In genomic region chr11:70863204-70863603, GRCm38 (mm10) we compare ENCODE assay signal across 9 mouse cellular contexts. TPM values are rescaled to one million over a fixed set of nuclear protein-coding genes. Genes with fewer than 3 reads are reported as not detected.
DNase-seq lines count a peak whose midpoint lies in the region; ATAC-seq and TF ChIP-seq lines count a peak whose summit lies in the region.
"Not testable (repeated sequence)": the region's sequence is repeated elsewhere in the genome, so short reads cannot be mapped to it uniquely, and the experiment has no call there.
"Had no signal": no experiment of that assay in that cellular context is flagged by ENCODE, and none has a peak within 500 bp of the region (broad histone marks: within the 10 kb centered on the region; RNA-seq: fewer than 3 reads in every experiment).

No protein-coding gene starts in this region.

- TF ChIP-seq CTCF in MEL (IDR thresholded peaks at IDR 0.05 in 2 of 3, conservative IDR thresholded peaks at IDR 0.05 in 1 of 3; ENCODE audit: control insufficient read depth in 1 of 3, insufficient read depth in 1 of 3, low read depth in 2 of 3, low read length in 3 of 3, poor library complexity in 1 of 3, severe bottlenecking in 1 of 3); liver, embryonic 14.5 days (IDR thresholded peaks at IDR 0.05; ENCODE audit: low read depth); liver, postnatal 0 days (IDR thresholded peaks at IDR 0.05; ENCODE audit: low read depth): not testable (repeated sequence)

- not testable (repeated sequence) for TF ChIP-seq POLR2A in MEL (IDR thresholded peaks at IDR 0.05; ENCODE audit: control insufficient read depth in 1 of 2, insufficient read depth in 1 of 2, low read depth in 1 of 2, low read length in 2 of 2, poor library complexity in 1 of 2)

- H3K4me1 ChIP-seq in MEL (ENCODE audit: control insufficient read depth in 1 of 2, insufficient read depth in 2 of 2, low read length in 2 of 2) = peaks cover 11 to 13% of the 10 kb centered on the region in 2 experiments
- not testable (repeated sequence) for H3K4me1 ChIP-seq in liver, embryonic 14.5 days (replicated peaks; ENCODE audit: control insufficient read depth in 2 of 2, insufficient read depth in 2 of 2, low read length in 1 of 2); liver, postnatal 0 days (ENCODE audit: insufficient read depth)

- H3K4me3 ChIP-seq in MEL (ENCODE audit: control insufficient read depth in 1 of 2, insufficient read depth in 1 of 2, low read depth in 2 of 2, low read length in 2 of 2); liver, embryonic 14.5 days (ENCODE audit: insufficient read depth in 1 of 2, low read depth in 2 of 2, low read length in 2 of 2); liver, postnatal 0 days (ENCODE audit: low read depth, low read length): not testable (repeated sequence)

- H3K4me2 ChIP-seq in liver, embryonic 14.5 days (ENCODE audit: low read depth); liver, postnatal 0 days (ENCODE audit: low read depth, low read length): not testable (repeated sequence)

- H3K9me3 ChIP-seq in MEL (replicated peaks; ENCODE audit: insufficient read depth, low read length); liver, embryonic 14.5 days (ENCODE audit: control insufficient read depth, low read length); liver, postnatal 0 days (ENCODE audit: low read length): not testable (repeated sequence)

- peak overlapping the region; percentile 36; the same call in 1 of the 2 replicates for H3K27ac ChIP-seq in MEL (ENCODE audit: control insufficient read depth, low read depth, low read length)
- not testable (repeated sequence) for H3K27ac ChIP-seq in liver, embryonic 14.5 days; liver, postnatal 0 days (ENCODE audit: low read depth)

- not testable (repeated sequence) for H3K27me3 ChIP-seq in MEL (ENCODE audit: control insufficient read depth in 1 of 2, insufficient read depth in 2 of 2, low read length in 2 of 2); liver, embryonic 14.5 days (ENCODE audit: control insufficient read depth, insufficient read depth, low read length); liver, postnatal 0 days (ENCODE audit: insufficient read depth, low read length)

- H3K36me3 ChIP-seq in MEL (ENCODE audit: control insufficient read depth in 1 of 2, insufficient read depth in 2 of 2, low read length in 2 of 2) = peaks cover 9 to 30% of the 10 kb centered on the region in 2 experiments
- not testable (repeated sequence) for H3K36me3 ChIP-seq in liver, embryonic 14.5 days (replicated peaks; ENCODE audit: control insufficient read depth, insufficient read depth, low read depth); liver, postnatal 0 days (replicated peaks; ENCODE audit: insufficient read depth, low read length)

- not testable (repeated sequence) for TF ChIP-seq RAD21 in MEL (IDR thresholded peaks at IDR 0.05; ENCODE audit: low read depth, low read length)

- TF ChIP-seq EP300 in MEL (IDR thresholded peaks at IDR 0.05; ENCODE audit: low read depth in 1 of 2, low read length in 2 of 2) = peak; percentile 85
- TF ChIP-seq EP300 in liver, embryonic 14.5 days (IDR thresholded peaks at IDR 0.05; ENCODE audit: low read depth) = peak; percentile 57
- TF ChIP-seq EP300 in liver, postnatal 0 days (IDR thresholded peaks at IDR 0.05; ENCODE audit: low read depth) = peak; percentile 38; the same call in 1 of the 2 replicates

- not testable (repeated sequence) for H3K9ac ChIP-seq in MEL (ENCODE audit: control insufficient read depth, low read depth, low read length, poor library complexity, severe bottlenecking); liver, embryonic 14.5 days (replicated peaks); liver, postnatal 0 days (replicated peaks)

- peak; percentile 33; the same call in 1 of the 2 replicates for ATAC-seq in liver, embryonic 14.5 days (ENCODE audit: insufficient read depth)
- ATAC-seq in liver, postnatal 0 days = not testable (repeated sequence)

- H3K79me2 ChIP-seq in MEL (ENCODE audit: control insufficient read depth, insufficient read depth, low read length, poor library complexity) = peaks cover 31% of the 10 kb centered on the region

- 25% methylated on average over 2 of the region's 2 CpGs for WGBS in liver, embryonic 14.5 days (ENCODE audit: insufficient replicate concordance)
- 42% methylated on average over 2 of the region's 2 CpGs for whole genome bisulfite sequencing in liver, postnatal 0 days (ENCODE audit: insufficient replicate concordance)

- DNase-seq in 416B (ENCODE audit: low read depth) (peak; percentile 44), MEL (ENCODE audit: low read depth, low spot score) (peak; percentile 32)
- DNase-seq in c-Kit-positive CD71-positive TER-119-positive erythroid progenitor cells, embryonic 14.5 days (ENCODE audit: low spot score) = peak; percentile 21
- DNase-seq in liver, embryonic 14.5 days (ENCODE audit: low read depth in 3 of 3, low spot score in 3 of 3) = peak in 1 of 3 experiments; percentile 13
- DNase-seq in liver, postnatal 0 days = not testable (repeated sequence)

TF ChIP-seq in MEL, 35 proteins besides CTCF, POLR2A, EP300 and RAD21:
- peak; percentile 89 for TF ChIP-seq GATA1 (IDR thresholded peaks at IDR 0.05; ENCODE audit: low read depth, low read length)
- TF ChIP-seq RCOR1 (IDR thresholded peaks at IDR 0.05; ENCODE audit: low read depth, low read length) = 0 out of 2 replicates have a peak, but pooled peaks have one; percentile 50
- TF ChIP-seq TAL1 (IDR thresholded peaks at IDR 0.05; ENCODE audit: low read length) = peak; percentile 27
- peak; percentile 71 for TF ChIP-seq ETS1 (IDR thresholded peaks at IDR 0.05; ENCODE audit: low read depth, low read length)
- peak; percentile 94 for TF ChIP-seq TCF12 (IDR thresholded peaks at IDR 0.05; ENCODE audit: low read depth, low read length)

RNA-seq across cellular contexts. Expression of gene Rabep1, which starts 18.6 kb away (rescaled TPM):
- total RNA-seq in MEL (2012; rRNA removed) = 34.3 and 35.6 TPM in 2 replicates
- polyA plus RNA-seq in MEL (2012; ENCODE audit: insufficient read depth in 1 of 2, insufficient read length in 2 of 2, low read depth in 1 of 2, low replicate concordance in 2 of 2, missing spikeins in 1 of 2) = 10 to 100 TPM; 24.2 to 72.2 TPM
- polyA plus RNA-seq in liver, embryonic 14.5 days (2012; rRNA removed) = 2.1 and 3.7 TPM in 2 replicates
- 9.1 and 10.3 TPM in 2 replicates for polyA plus RNA-seq in liver, embryonic 14.5 days (2014; fragmentation: Nextera tagmentation; extraction: Ambion mirVana)
- 18.3 and 18.5 TPM in 2 replicates for polyA plus RNA-seq in liver, postnatal 0 days (2015; fragmentation: Nextera tagmentation; extraction: Ambion mirVana)

RNA-seq across cellular contexts. Expression of gene Scimp, which starts 50.8 kb away (rescaled TPM):
- not detected in 2 replicates for total RNA-seq in MEL (2012; rRNA removed)
- polyA plus RNA-seq in MEL (2012; ENCODE audit: insufficient read depth in 1 of 2, insufficient read length in 2 of 2, low read depth in 1 of 2, low replicate concordance in 2 of 2, missing spikeins in 1 of 2) = not detected
- 0.10 and 0.12 TPM in 2 replicates for polyA plus RNA-seq in liver, embryonic 14.5 days (2012; rRNA removed)
- polyA plus RNA-seq in liver, embryonic 14.5 days (2014; fragmentation: Nextera tagmentation; extraction: Ambion mirVana) = 0.51 and 0.64 TPM in 2 replicates
- polyA plus RNA-seq in liver, postnatal 0 days (2015; fragmentation: Nextera tagmentation; extraction: Ambion mirVana) = 2.6 and 3.0 TPM in 2 replicates
- total RNA-seq: ES-E14, G1E had no signal
- polyA plus RNA-seq: brain, embryonic 14.5 days; C2C12; G1E had no signal
